Mouse (Mus musculus): ENCODE results near the gene Zfp385a.

DNA sequence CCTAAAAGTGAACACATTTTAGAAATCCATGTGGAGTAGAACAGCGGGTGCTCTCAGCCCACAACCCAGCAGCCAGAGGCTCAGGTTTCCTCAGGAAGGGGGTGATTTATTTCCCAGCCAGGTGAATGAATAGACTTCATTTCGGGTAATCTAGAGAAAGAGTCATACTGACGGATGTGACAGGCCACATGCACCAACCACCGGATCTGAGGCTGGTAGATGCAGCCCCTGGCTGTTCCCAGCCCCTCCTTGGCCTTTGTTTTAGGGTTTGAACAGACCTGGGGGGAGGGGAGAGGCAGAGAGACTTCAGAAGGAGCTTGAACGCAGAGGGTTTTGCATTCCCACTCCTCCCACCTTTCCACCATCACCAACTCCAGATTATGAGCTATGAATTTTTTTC is 44.0 kb downstream of the Zfp385a start:
- TF ChIP-seq POLR2A (IDR thresholded peaks at IDR 0.05; ENCODE audit: control insufficient read depth in 1 of 2, insufficient read depth in 1 of 2, low read depth in 1 of 2, low read length in 2 of 2, poor library complexity in 1 of 2) = no peak
- TF ChIP-seq JUND (IDR thresholded peaks at IDR 0.05; ENCODE audit: low read depth, low read length) = no peak
- no peak for TF ChIP-seq ZMIZ1 (IDR thresholded peaks at IDR 0.05; ENCODE audit: low read depth, low read length)
- TF ChIP-seq HCFC1 (IDR thresholded peaks at IDR 0.05; ENCODE audit: low read depth, low read length) = no peak
- no peak for TF ChIP-seq CTCF (IDR thresholded peaks at IDR 0.05 in 2 of 3, conservative IDR thresholded peaks at IDR 0.05 in 1 of 3; ENCODE audit: control insufficient read depth in 1 of 3, insufficient read depth in 1 of 3, low read depth in 2 of 3, low read length in 3 of 3, poor library complexity in 1 of 3, severe bottlenecking in 1 of 3)
- no peak for TF ChIP-seq NELFE (IDR thresholded peaks at IDR 0.05; ENCODE audit: low read depth, low read length)
- TF ChIP-seq BHLHE40 (IDR thresholded peaks at IDR 0.05; ENCODE audit: borderline replicate concordance, low read depth, low read length) = no peak
- no peak for TF ChIP-seq USF1 (IDR thresholded peaks at IDR 0.05; ENCODE audit: low read depth, low read length)

All from MEL (cell line).